ENCODE assay signal across 19 mouse cellular contexts in genomic region chr17:8408002-8408401, GRCm38 (mm10). TPM values are rescaled to one million over a fixed set of nuclear protein-coding genes. Genes with fewer than 3 reads are reported as not detected.
A peak's percentile ranks its signal among the peaks of the same experiment; 100 is the strongest.
DNase-seq lines count a peak whose midpoint lies in the region; ATAC-seq and TF ChIP-seq lines count a peak whose summit lies in the region.
"Not testable (repeated sequence)": the region's sequence is repeated elsewhere in the genome, so short reads cannot be mapped to it uniquely, and the experiment has no call there.
"Had no signal": no experiment of that assay in that cellular context is flagged by ENCODE, and none has a peak within 500 bp of the region (broad histone marks: within the 10 kb centered on the region; RNA-seq: fewer than 3 reads in every experiment).

No protein-coding gene starts in this region.

- H3K36me3 ChIP-seq in CH12.LX (replicated peaks in 1 of 2; ENCODE audit: control insufficient read depth in 1 of 2, insufficient read depth in 1 of 2, low read length in 1 of 2); MEL (ENCODE audit: control insufficient read depth in 1 of 2, insufficient read depth in 2 of 2, low read length in 2 of 2); embryonic facial prominence, embryonic 13.5 days; limb, embryonic 10.5 days; limb, embryonic 12.5 days; midbrain, embryonic 11.5 days (ENCODE audit: control insufficient read depth, insufficient read depth, low read length): not testable (repeated sequence)

- peak overlapping the region in 1 of 3 experiments; percentile 6 for H3K4me3 ChIP-seq in CH12.LX (replicated peaks in 1 of 3; ENCODE audit: low read depth in 2 of 3, low read length in 2 of 3, poor library complexity in 1 of 3)
- H3K4me3 ChIP-seq in MEL (ENCODE audit: control insufficient read depth in 1 of 2, insufficient read depth in 1 of 2, low read depth in 2 of 2, low read length in 2 of 2); embryonic facial prominence, embryonic 13.5 days; limb, embryonic 10.5 days; limb, embryonic 12.5 days (replicated peaks); midbrain, embryonic 11.5 days (ENCODE audit: low read depth, low read length): not testable (repeated sequence)

- ATAC-seq in embryonic facial prominence, embryonic 13.5 days (ENCODE audit: insufficient number of reproducible peaks, insufficient read depth, low FRiP score, low TSS enrichment, low read depth); limb, embryonic 12.5 days (ENCODE audit: insufficient number of reproducible peaks, insufficient read depth, low FRiP score, low TSS enrichment, low read depth); midbrain, embryonic 11.5 days (ENCODE audit: low FRiP score): not testable (repeated sequence)

- TF ChIP-seq EP300 in CH12.LX (IDR thresholded peaks at IDR 0.05; ENCODE audit: low read length); MEL (IDR thresholded peaks at IDR 0.05; ENCODE audit: low read depth in 1 of 2, low read length in 2 of 2): not testable (repeated sequence)

- H3K9me3 ChIP-seq in CH12.LX (replicated peaks; ENCODE audit: low read length); MEL (replicated peaks; ENCODE audit: insufficient read depth, low read length); embryonic facial prominence, embryonic 13.5 days; limb, embryonic 10.5 days (replicated peaks); limb, embryonic 12.5 days; midbrain, embryonic 11.5 days (ENCODE audit: control insufficient read depth, low read length): not testable (repeated sequence)

- not testable (repeated sequence) for TF ChIP-seq POLR2A in CH12.LX (IDR thresholded peaks at IDR 0.05; ENCODE audit: low read depth, low read length); MEL (IDR thresholded peaks at IDR 0.05; ENCODE audit: control insufficient read depth in 1 of 2, insufficient read depth in 1 of 2, low read depth in 1 of 2, low read length in 2 of 2, poor library complexity in 1 of 2)

- not testable (repeated sequence) for H3K79me2 ChIP-seq in CH12.LX (replicated peaks; ENCODE audit: control insufficient read depth, extremely low read depth, insufficient read depth, poor library complexity, severe bottlenecking); MEL (ENCODE audit: control insufficient read depth, insufficient read depth, low read length, poor library complexity)

- peaks cover 13 to 51% of the 10 kb centered on the region in 2 experiments for H3K4me1 ChIP-seq in CH12.LX (ENCODE audit: control insufficient read depth in 1 of 2, insufficient read depth in 2 of 2)
- H3K4me1 ChIP-seq in MEL (ENCODE audit: control insufficient read depth in 1 of 2, insufficient read depth in 2 of 2, low read length in 2 of 2); midbrain, embryonic 11.5 days (ENCODE audit: control insufficient read depth, insufficient read depth, low read length): not testable (repeated sequence)
- H3K4me1 ChIP-seq in embryonic facial prominence, embryonic 13.5 days = peaks cover 11% of the 10 kb centered on the region
- H3K4me1 ChIP-seq in limb, embryonic 10.5 days = peaks cover 51% of the 10 kb centered on the region
- peaks cover 40% of the 10 kb centered on the region for H3K4me1 ChIP-seq in limb, embryonic 12.5 days (replicated peaks)

- not testable (repeated sequence) for H3K27me3 ChIP-seq in CH12.LX (replicated peaks); MEL (ENCODE audit: control insufficient read depth in 1 of 2, insufficient read depth in 2 of 2, low read length in 2 of 2); embryonic facial prominence, embryonic 13.5 days; limb, embryonic 10.5 days (ENCODE audit: low read depth, poor library complexity, severe bottlenecking); limb, embryonic 12.5 days; midbrain, embryonic 11.5 days (ENCODE audit: control insufficient read depth, insufficient read depth, low read length)

- peak; percentile 11 for DNase-seq in CH12.LX (ENCODE audit: extremely low read depth)
- not testable (repeated sequence) for DNase-seq in MEL (ENCODE audit: low read depth, low spot score); limb, embryonic 10.5 days (ENCODE audit: low spot score)
- DNase-seq in midbrain, embryonic 11.5 days (ENCODE audit: low spot score, missing footprints) = peak; percentile 69

- peak overlapping the region; percentile 37; the same call in 1 of the 2 replicates for H3K4me2 ChIP-seq in CH12.LX (ENCODE audit: insufficient read depth, low read depth, poor library complexity, severe bottlenecking)
- not testable (repeated sequence) for H3K4me2 ChIP-seq in embryonic facial prominence, embryonic 13.5 days; midbrain, embryonic 11.5 days
- H3K4me2 ChIP-seq in limb, embryonic 12.5 days = peak overlapping the region; percentile 39; the same call in 1 of the 2 replicates

- H3K27ac ChIP-seq in CH12.LX (ENCODE audit: insufficient read depth, low read depth); MEL (ENCODE audit: control insufficient read depth, low read depth, low read length); embryonic facial prominence, embryonic 13.5 days; limb, embryonic 12.5 days; midbrain, embryonic 11.5 days (ENCODE audit: low read depth, low read length): not testable (repeated sequence)
- H3K27ac ChIP-seq in limb, embryonic 10.5 days = 0 out of 2 replicates have a peak overlapping the region, but pooled peaks have one; percentile 71

- H3K9ac ChIP-seq in CH12.LX (ENCODE audit: insufficient read depth, low read depth); MEL (ENCODE audit: control insufficient read depth, low read depth, low read length, poor library complexity, severe bottlenecking); limb, embryonic 12.5 days (replicated peaks); midbrain, embryonic 11.5 days (ENCODE audit: low read length): not testable (repeated sequence)
- 0 out of 2 replicates have a peak overlapping the region, but pooled peaks have one; percentile 40 for H3K9ac ChIP-seq in embryonic facial prominence, embryonic 13.5 days

- in situ Hi-C loops in CH12.LX (cut with MboI; ENCODE audit: low pct_ligation_motif_present, low pct_unique_long_range_greater_than_20kb, low sequenced_read_pairs) = not testable (repeated sequence)

- not testable (repeated sequence) for TF ChIP-seq RAD21 in CH12.LX (IDR thresholded peaks at IDR 0.05; ENCODE audit: low read depth, low read length); MEL (IDR thresholded peaks at IDR 0.05; ENCODE audit: low read depth, low read length)

- TF ChIP-seq CTCF in CH12.LX (conservative IDR thresholded peaks at IDR 0.05 in 1 of 2, IDR thresholded peaks at IDR 0.05 in 1 of 2; ENCODE audit: low read depth in 2 of 2, low read length in 2 of 2); MEL (IDR thresholded peaks at IDR 0.05 in 2 of 3, conservative IDR thresholded peaks at IDR 0.05 in 1 of 3; ENCODE audit: control insufficient read depth in 1 of 3, insufficient read depth in 1 of 3, low read depth in 2 of 3, low read length in 3 of 3, poor library complexity in 1 of 3, severe bottlenecking in 1 of 3): not testable (repeated sequence)

- dilution Hi-C loops in CH12.LX (cut with MboI; ENCODE audit: extremely low pct_ligation_motif_present, extremely low pct_unique_long_range_greater_than_20kb, low sequenced_read_pairs) = not testable (repeated sequence)

- 46% methylated on average over 4 of the region's 4 CpGs for WGBS in embryonic facial prominence, embryonic 13.5 days
- WGBS in limb, embryonic 10.5 days = 57% methylated on average over 4 of the region's 4 CpGs
- 66% methylated on average over 4 of the region's 4 CpGs for WGBS in limb, embryonic 12.5 days
- WGBS in midbrain, embryonic 11.5 days = 75% methylated on average over 4 of the region's 4 CpGs

TF ChIP-seq in MEL, 35 proteins besides CTCF, POLR2A, EP300 and RAD21:
- peak; percentile 73 for TF ChIP-seq TBP (IDR thresholded peaks at IDR 0.05; ENCODE audit: low read depth, low read length)

RNA-seq across cellular contexts. Expression of gene T, which starts 26.2 kb away (rescaled TPM):
- total RNA-seq in CH12.LX (2012; rRNA removed) (0.17 TPM in 1 of 2 replicates, not detected in the other), CH12.LX (2014; rRNA removed) (not detected in 2 replicates), MEL (2012; rRNA removed) (not detected in 2 replicates)
- polyA plus RNA-seq in CH12.LX (2012; ENCODE audit: insufficient read length, low read depth) (not detected in 2 replicates), MEL (2012; ENCODE audit: insufficient read depth in 1 of 2, insufficient read length in 2 of 2, low read depth in 1 of 2, low replicate concordance in 2 of 2, missing spikeins in 1 of 2) (not detected)
- 0.99 and 1.0 TPM in 2 replicates for polyA plus RNA-seq in embryonic facial prominence, embryonic 13.5 days (2015; fragmentation: Nextera tagmentation; extraction: Ambion mirVana)
- polyA plus RNA-seq in limb, embryonic 10.5 days (2016; fragmentation: Nextera tagmentation; extraction: Ambion mirVana) = 0.93 and 1.2 TPM in 2 replicates
- polyA plus RNA-seq in limb, embryonic 12.5 days (2016; fragmentation: Nextera tagmentation; extraction: Ambion mirVana) = 0.83 and 1.5 TPM in 2 replicates
- 0.93 and 1.3 TPM in 2 replicates for polyA plus RNA-seq in midbrain, embryonic 11.5 days (2014; fragmentation: Nextera tagmentation; extraction: Ambion mirVana)
- total RNA-seq: adrenal gland, adult 18-20 months; adrenal gland, adult 2 months; adrenal gland, adult 8-10 months; adrenal gland, postnatal 10 days; adrenal gland, postnatal 14 days; adrenal gland, postnatal 25 days; adrenal gland, postnatal 36 days; adrenal gland, postnatal 4 days had no signal
- polyA plus RNA-seq: activated CD4-positive, CD25-positive, alpha-beta regulatory T cell, adult 4 months; C2C12; CD4-positive, CD25-positive, alpha-beta regulatory T cell, adult 4 months; G1E; Patski had no signal

RNA-seq across cellular contexts. Expression of gene T2, which starts 52.2 kb away (rescaled TPM):
- total RNA-seq in CH12.LX (2012; rRNA removed) (not detected in 2 replicates), CH12.LX (2014; rRNA removed) (not detected in 2 replicates), MEL (2012; rRNA removed) (not detected in 2 replicates)
- polyA plus RNA-seq in CH12.LX (2012; ENCODE audit: insufficient read length, low read depth) (not detected in 2 replicates), MEL (2012; ENCODE audit: insufficient read depth in 1 of 2, insufficient read length in 2 of 2, low read depth in 1 of 2, low replicate concordance in 2 of 2, missing spikeins in 1 of 2) (under 1 TPM in 1 of 2 experiments, not detected in 1; 0.15 TPM)
- 0.81 and 1.4 TPM in 2 replicates for polyA plus RNA-seq in embryonic facial prominence, embryonic 13.5 days (2015; fragmentation: Nextera tagmentation; extraction: Ambion mirVana)
- polyA plus RNA-seq in limb, embryonic 10.5 days (2016; fragmentation: Nextera tagmentation; extraction: Ambion mirVana) = 0.75 and 1.1 TPM in 2 replicates
- polyA plus RNA-seq in limb, embryonic 12.5 days (2016; fragmentation: Nextera tagmentation; extraction: Ambion mirVana) = 1.4 and 1.6 TPM in 2 replicates
- 0.18 and 0.30 TPM in 2 replicates for polyA plus RNA-seq in midbrain, embryonic 11.5 days (2014; fragmentation: Nextera tagmentation; extraction: Ambion mirVana)
- total RNA-seq: adrenal gland, adult 18-20 months; adrenal gland, adult 2 months; adrenal gland, adult 8-10 months; adrenal gland, postnatal 14 days; adrenal gland, postnatal 25 days; adrenal gland, postnatal 36 days; G1E had no signal
- polyA plus RNA-seq: adrenal gland, adult 2 months; G1E had no signal
